Mouse (Mus musculus) megakaryocyte-erythroid progenitor cell, adult 5-6 weeks (primary cell): ENCODE data around the gene Slit1. TPM values are rescaled to one million over a fixed set of nuclear protein-coding genes. Genes with fewer than 3 reads are reported as not detected.

ENCODE experiments used
- ATAC-seq: replicated peaks from 2 replicates; pipeline ENCODE4 v1.8.0; 2016; ENCODE audit warnings: mild to moderate bottlenecking, inconsistent platforms; ENCODE audit not compliant: severe bottlenecking, poor library complexity, low FRiP score, low TSS enrichment
- total RNA-seq, 2 experiments: library from RNA; stranded (forward) in 1 of 2; stranded (reverse) in 1 of 2; fragments of 200-1000, 215-1000 nt in 1 of 2; fragments of >200 nt in 1 of 2; fragmentation: Nextera tagmentation in 1 of 2; gene quantifications; 2 replicates each; pipeline ENCODE4 v1.2.3; 2014 to 2017

Gene Slit1
- total RNA-seq, 2 experiments from 2014 or later, result 0.50 TPM; not detected in 1

DNA sequence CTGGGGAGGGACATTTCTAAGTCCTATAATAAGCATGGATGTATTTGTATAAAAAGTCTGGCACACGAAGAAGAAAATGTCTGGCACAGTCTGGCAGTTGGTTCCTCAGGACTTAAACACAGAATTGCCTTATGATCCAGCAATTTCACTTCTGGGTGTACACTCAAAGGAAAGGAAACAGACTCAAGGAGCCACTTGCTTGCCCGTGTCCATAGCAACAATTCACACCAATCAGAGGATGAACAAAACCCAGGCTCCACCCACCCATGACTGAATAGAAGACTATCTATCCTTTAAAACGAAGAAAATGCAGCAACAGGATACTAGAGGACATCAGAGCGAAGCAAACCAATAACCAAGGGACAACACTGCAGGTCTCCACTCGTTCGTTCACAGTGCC is 48.4 kb downstream of the Slit1 start:
- no peak for ATAC-seq

GRCm38 (mm10) chr19:41694610-41695009 is 48.9 kb downstream of the Slit1 start:
- ATAC-seq, result no peak

GRCm38 (mm10) chr19:41693727-41694126 is 49.7 kb downstream of the Slit1 start:
- no peak for ATAC-seq

DNA sequence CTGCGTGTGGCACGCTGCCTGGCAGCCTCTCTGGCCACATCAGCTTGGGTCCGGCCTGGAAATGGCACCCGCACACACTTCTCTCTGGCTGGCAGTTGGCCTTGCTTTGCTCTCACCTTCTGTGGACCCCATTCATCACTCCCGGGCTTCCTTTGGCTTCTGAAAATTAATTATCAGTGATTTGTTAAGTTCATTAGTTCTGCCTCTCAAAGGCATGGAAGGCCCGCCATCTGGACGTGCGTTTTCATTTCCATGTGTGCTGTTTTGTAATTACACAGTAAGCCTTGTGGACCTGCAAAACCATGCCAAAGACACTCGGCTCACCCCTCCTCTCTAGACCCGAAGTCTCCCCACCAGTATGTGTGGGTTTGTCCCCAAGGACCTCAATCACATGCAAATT is 53.4 kb downstream of the Slit1 start:
- ATAC-seq, result no peak

DNA sequence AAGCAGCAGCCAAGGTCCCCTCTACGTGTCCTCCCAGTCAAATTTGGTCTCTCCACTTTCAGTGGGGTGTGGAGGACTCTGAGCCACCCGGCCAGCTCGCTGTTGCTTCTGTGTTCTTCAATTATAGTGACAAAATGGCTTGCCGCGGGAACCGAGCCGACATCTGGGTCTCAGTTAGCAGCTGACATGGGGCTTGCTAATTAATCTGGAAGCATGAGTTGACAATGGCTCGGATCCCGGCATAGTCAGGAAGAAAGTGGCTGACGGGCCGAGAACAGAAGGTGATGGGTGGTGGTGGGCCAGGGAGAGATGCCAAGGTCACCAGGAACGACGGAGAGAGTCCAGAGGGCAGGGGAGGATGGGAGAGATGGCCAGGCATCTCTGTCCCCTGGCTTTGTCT is 55.2 kb downstream of the Slit1 start:
- no peak for ATAC-seq

- no peak for ATAC-seq
These were observed 55.6 kb downstream of the Slit1 start for GRCm38 (mm10) chr19:41687836-41688235.

DNA sequence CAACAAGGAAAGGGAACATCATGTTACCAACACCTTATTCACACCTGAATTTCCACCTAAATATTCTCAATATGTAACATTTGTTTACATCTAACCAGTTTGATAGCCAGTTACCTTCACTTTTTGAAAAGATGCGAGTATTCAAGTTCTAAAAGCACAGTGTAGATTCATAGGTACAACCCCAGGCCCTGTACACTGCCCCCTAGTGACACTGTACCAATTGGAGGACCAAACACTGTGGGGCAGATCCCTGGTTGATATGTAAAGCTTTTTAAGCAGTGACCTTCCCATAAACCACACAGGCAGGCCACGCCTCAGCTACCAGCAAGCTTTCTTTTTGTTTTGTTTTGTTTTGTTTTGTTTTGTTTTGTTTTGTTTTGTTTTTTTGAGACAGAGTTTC is 57.3 kb downstream of the Slit1 start:
- no peak for ATAC-seq

- ATAC-seq, result no peak
These were observed 57.9 kb downstream of the Slit1 start for GRCm38 (mm10) chr19:41685453-41686086.

- ATAC-seq, result no peak
These were observed 58.6 kb downstream of the Slit1 start for GRCm38 (mm10) chr19:41684874-41685273.

DNA sequence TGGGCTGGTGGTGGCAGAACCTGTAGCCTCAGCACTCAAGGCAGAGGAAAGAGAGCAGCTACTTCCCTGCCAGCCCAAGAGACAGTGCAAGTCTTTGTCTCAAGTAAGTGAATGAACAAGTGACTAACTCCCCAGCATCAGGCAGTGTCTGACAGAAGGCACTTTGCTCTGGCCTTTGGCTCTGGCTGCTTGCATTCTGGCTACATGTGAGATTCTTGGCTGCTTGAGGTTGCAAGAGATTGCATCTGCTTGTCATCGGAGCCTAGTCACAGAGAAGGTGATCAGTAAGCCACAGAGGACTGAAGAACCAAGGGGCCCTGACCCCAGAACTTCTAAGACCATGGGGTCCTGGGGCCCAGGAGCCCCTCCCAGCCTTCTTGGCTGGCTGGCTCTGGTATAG is 59.5 kb downstream of the Slit1 start:
- ATAC-seq, result no peak

- ATAC-seq, result no peak
These were observed 63.2 kb downstream of the Slit1 start for GRCm38 (mm10) chr19:41680267-41680666.

DNA sequence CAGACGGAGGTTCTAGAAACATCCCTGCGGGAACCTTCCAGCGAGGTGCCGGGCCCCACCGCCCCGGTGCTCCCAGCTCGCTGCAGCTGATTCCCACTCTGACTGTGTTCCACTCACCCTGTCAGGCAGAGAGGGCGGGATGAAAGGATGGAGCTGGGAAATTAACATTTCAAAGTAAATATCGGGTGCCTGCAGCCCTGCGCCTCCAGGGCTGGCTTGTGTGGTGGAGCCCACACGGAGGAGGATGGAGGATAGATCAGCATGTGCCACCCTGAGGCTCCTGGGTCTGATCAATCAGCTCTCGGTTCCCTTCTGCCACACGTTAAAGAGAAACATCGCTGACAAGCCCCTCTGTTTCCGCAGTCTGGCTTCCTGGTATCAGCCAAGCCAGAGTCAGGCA is 64.4 kb downstream of the Slit1 start:
- ATAC-seq, result no peak

GRCm38 (mm10) chr19:41677575-41677974 is 65.9 kb downstream of the Slit1 start:
- ATAC-seq, result no peak

DNA sequence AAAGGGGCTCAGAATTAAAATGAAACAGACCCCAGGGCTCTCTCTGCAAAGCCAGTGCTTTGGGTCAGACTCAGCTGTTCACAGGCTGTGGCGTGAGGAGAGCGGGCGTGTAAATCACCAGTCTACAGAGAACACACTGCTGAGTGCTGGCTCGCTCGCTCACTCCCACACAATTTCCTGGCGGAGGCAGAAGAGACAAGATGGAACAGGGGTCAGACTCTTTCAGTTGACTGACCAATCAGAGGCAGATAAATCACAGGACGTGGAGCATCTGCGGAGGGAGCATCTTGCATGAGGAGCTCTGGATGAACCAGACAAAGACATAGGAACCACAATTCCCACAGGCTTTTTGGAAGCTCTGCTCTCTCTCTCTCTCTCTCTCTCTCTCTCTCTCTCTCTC is 67.9 kb downstream of the Slit1 start:
- ATAC-seq, result no peak

GRCm38 (mm10) chr19:41674366-41674765 is 69.1 kb downstream of the Slit1 start:
- no peak for ATAC-seq

DNA sequence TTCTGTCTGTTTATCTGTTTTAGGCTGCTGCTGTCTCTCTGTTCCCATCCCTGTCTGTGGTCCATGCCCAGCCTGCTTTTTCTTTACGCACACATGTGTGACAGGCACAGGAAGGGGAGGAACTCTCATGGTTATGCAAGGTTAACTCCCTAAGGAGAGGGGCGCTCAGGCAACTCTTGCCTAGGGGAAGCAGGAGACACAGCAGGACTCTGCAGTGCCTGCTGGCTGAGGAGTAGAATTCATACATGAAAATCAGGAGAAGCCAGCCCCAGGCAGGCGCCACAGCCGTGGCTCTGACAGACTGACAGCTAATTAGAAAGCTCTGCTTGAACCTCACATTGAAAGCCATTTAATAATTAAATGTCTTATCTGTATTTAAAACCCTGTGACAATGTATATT is 70.6 kb downstream of the Slit1 start:
- no peak for ATAC-seq

DNA sequence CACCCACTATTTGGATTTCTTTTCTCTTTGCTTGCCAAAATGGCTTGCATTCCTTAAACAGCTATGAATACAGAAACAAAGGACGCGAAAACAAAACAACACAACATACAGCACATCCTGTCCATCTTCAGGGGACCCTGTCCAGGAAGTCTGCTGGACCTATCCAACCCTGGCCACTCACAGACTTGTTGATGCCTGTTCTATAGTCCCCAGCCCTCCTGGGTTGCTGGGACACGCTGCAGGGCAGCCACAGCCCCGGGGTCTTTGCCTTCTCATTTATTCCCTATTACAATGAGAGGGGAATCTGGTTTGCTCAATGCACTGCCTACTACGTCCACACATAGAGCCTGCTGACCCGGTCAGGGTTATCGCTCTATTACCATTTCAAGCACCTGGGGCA is 72.5 kb downstream of the Slit1 start:
- no peak for ATAC-seq

DNA sequence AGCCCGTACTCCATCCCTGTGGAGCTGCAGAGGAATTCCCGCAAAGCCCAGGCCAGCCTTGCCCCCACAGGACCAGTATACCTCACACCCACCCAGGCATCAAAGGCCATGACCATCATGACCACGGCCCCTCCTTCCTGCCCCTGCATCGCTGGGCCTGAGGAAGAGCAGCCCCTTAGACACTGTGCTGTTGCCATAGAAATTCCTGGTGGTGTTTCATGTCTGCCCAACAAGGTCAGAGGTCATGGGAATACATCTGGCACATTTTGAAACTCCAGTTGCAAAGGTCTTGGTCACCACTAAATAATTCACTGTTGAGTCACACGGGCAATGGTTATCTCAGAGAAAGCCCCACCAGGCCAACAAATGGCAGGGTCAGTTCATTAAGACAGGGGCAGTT is 73.0 kb downstream of the Slit1 start:
- ATAC-seq, result no peak

- no peak for ATAC-seq
These were observed 73.6 kb downstream of the Slit1 start for GRCm38 (mm10) chr19:41669747-41670342.

DNA sequence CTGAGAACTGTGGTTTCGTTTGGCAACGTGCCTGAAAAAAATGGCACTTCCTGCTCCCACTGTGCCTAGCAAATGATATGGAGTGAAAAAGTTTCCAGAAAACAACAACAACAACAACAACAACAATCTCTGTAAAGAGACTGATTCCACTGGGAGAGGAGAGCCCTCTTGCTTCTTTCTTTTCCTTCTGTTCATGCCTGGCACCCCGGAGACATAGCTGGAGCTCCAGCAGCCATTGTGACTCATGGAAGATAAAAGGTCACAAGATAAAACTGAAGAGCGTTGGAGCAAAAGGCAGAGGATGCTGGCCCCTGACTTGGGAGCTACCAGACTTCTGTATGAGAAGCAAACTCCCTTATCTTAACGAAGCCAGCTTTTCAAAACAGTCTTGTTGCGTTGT is 75.9 kb downstream of the Slit1 start:
- no peak for ATAC-seq

GRCm38 (mm10) chr19:41665941-41666340 is 77.5 kb downstream of the Slit1 start:
- ATAC-seq, result no peak
